17 mouse cellular contexts compared by ENCODE assay signal in the genomic region with DNA sequence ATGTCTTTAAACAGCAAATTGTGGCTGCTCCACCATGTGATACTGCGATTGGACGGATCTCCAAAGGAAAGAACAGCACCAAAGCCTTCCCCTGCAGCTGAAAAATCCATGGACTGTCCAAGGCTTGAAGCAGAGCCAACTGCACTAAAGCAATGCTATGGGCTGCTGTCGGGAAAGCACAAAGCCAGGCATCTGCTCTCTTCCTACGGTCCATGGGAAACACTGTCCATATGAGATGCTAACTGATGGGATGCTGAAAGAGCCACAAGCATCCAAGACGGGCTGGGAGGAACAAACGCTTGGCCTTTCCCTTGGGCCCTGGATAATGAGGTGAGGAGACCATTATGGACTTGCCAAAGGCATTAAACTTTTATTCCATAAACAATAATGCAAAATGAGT.
DNase-seq lines count a peak whose midpoint lies in the region; ATAC-seq lines count a peak whose summit lies in the region.
"Had no signal": no experiment of that assay in that cellular context is flagged by ENCODE, and none has a peak within 500 bp of the region (broad histone marks: within the 10 kb centered on the region; RNA-seq: fewer than 3 reads in every experiment).

No protein-coding gene starts in this region.

- peak; percentile 74 for ATAC-seq in kidney, embryonic 16.5 days (ENCODE audit: low FRiP score, low TSS enrichment)
- ATAC-seq in liver, embryonic 11.5 days (replicated peaks; ENCODE audit: low FRiP score) = no peak
- ATAC-seq in liver, embryonic 12.5 days = no peak
- no peak for ATAC-seq in neural tube, embryonic 13.5 days (ENCODE audit: low read depth)
- ATAC-seq: forebrain, embryonic 15.5 days; liver, postnatal 0 days had no signal

- peaks cover 16% of the 10 kb centered on the region; the same call in 1 of the 2 replicates for H3K4me1 ChIP-seq in kidney, embryonic 16.5 days (ENCODE audit: insufficient read depth, low read length)
- H3K4me1 ChIP-seq in liver, embryonic 11.5 days (replicated peaks; ENCODE audit: control insufficient read depth, insufficient read depth, low read length) = peaks cover 5% of the 10 kb centered on the region; the same call in 1 of the 2 replicates
- H3K4me1 ChIP-seq in liver, embryonic 12.5 days = peaks cover 15% of the 10 kb centered on the region
- peaks cover 26% of the 10 kb centered on the region for H3K4me1 ChIP-seq in neural tube, embryonic 13.5 days (replicated peaks)

- peak overlapping the region; percentile 20; the same call in 1 of the 2 replicates for H3K27ac ChIP-seq in kidney, embryonic 16.5 days (ENCODE audit: low read length)
- H3K27ac ChIP-seq in liver, embryonic 11.5 days (ENCODE audit: low read depth, low read length) = no peak overlapping the region
- no peak overlapping the region for H3K27ac ChIP-seq in liver, embryonic 12.5 days
- H3K27ac ChIP-seq in neural tube, embryonic 13.5 days (replicated peaks) = peak overlapping the region; percentile 43; the same call in 1 of the 2 replicates
- H3K27ac ChIP-seq: embryonic facial prominence, embryonic 13.5 days; forebrain, embryonic 15.5 days; hindbrain, embryonic 13.5 days; kidney, embryonic 15.5 days; limb, embryonic 12.5 days had no signal

- 70% methylated on average over 6 of the region's 6 CpGs for WGBS in kidney, embryonic 16.5 days
- WGBS in liver, embryonic 11.5 days = 92% methylated on average over 6 of the region's 6 CpGs
- 81% methylated on average over 6 of the region's 6 CpGs for WGBS in liver, embryonic 12.5 days (ENCODE audit: insufficient replicate concordance)
- 59% methylated on average over 6 of the region's 6 CpGs for WGBS in neural tube, embryonic 13.5 days

- H3K4me3 ChIP-seq in kidney, embryonic 16.5 days (ENCODE audit: low read length) = no peak overlapping the region
- H3K4me3 ChIP-seq in liver, embryonic 11.5 days (ENCODE audit: low read depth, low read length) = no peak overlapping the region
- H3K4me3 ChIP-seq in liver, embryonic 12.5 days = no peak overlapping the region
- no peak overlapping the region for H3K4me3 ChIP-seq in neural tube, embryonic 13.5 days
- H3K4me3 ChIP-seq: embryonic facial prominence, embryonic 13.5 days; forebrain, embryonic 15.5 days; hindbrain, embryonic 13.5 days; kidney, embryonic 15.5 days; limb, embryonic 12.5 days had no signal

- no peak overlapping the region for H3K4me2 ChIP-seq in kidney, embryonic 16.5 days (replicated peaks; ENCODE audit: low read depth, low read length)
- H3K4me2 ChIP-seq in liver, embryonic 11.5 days = no peak overlapping the region
- no peak overlapping the region for H3K4me2 ChIP-seq in liver, embryonic 12.5 days
- H3K4me2 ChIP-seq in neural tube, embryonic 13.5 days = no peak overlapping the region
- H3K4me2 ChIP-seq: embryonic facial prominence, embryonic 13.5 days; forebrain, embryonic 15.5 days; hindbrain, embryonic 13.5 days; kidney, embryonic 15.5 days; limb, embryonic 12.5 days had no signal

- no peak for DNase-seq in kidney, adult 9 months
- DNase-seq in liver, embryonic 11.5 days (ENCODE audit: low spot score) = peak; percentile 12
- no peak for DNase-seq in neural tube, embryonic 10.5 days (ENCODE audit: extremely low spot score, low spot score)
- DNase-seq in ovary, adult 18-20 months (ENCODE audit: low spot score) = no peak
- DNase-seq: cerebellum, adult 9-10 months; gastrocnemius, postnatal 14 days; layer of hippocampus, adult 9-11 months; liver, postnatal 0 days; thymus, postnatal 14 days had no signal

- H3K9me3 ChIP-seq in kidney, embryonic 16.5 days (ENCODE audit: low read length) = no peaks in the 10 kb centered on the region
- H3K9me3 ChIP-seq in liver, embryonic 11.5 days (ENCODE audit: control insufficient read depth, low read length) = no peaks in the 10 kb centered on the region
- H3K9me3 ChIP-seq in liver, embryonic 12.5 days (replicated peaks) = no peaks in the 10 kb centered on the region
- H3K9me3 ChIP-seq in neural tube, embryonic 13.5 days = no peaks in the 10 kb centered on the region
- H3K9me3 ChIP-seq: embryonic facial prominence, embryonic 13.5 days; forebrain, embryonic 15.5 days; hindbrain, embryonic 13.5 days; kidney, embryonic 15.5 days; limb, embryonic 12.5 days had no signal

- H3K27me3 ChIP-seq in kidney, embryonic 16.5 days (ENCODE audit: insufficient read depth, low read length) = no peaks in the 10 kb centered on the region
- no peaks in the 10 kb centered on the region for H3K27me3 ChIP-seq in liver, embryonic 11.5 days (replicated peaks; ENCODE audit: control insufficient read depth, insufficient read depth, low read length)
- no peaks in the 10 kb centered on the region for H3K27me3 ChIP-seq in liver, embryonic 12.5 days (replicated peaks)
- no peaks in the 10 kb centered on the region for H3K27me3 ChIP-seq in neural tube, embryonic 13.5 days
- H3K27me3 ChIP-seq: embryonic facial prominence, embryonic 13.5 days; forebrain, embryonic 15.5 days; hindbrain, embryonic 13.5 days; kidney, embryonic 15.5 days had no signal

- H3K9ac ChIP-seq in kidney, embryonic 16.5 days (replicated peaks; ENCODE audit: low read length) = no peak overlapping the region
- H3K9ac ChIP-seq in liver, embryonic 11.5 days (ENCODE audit: low read depth, low read length) = no peak overlapping the region
- H3K9ac ChIP-seq in liver, embryonic 12.5 days = no peak overlapping the region
- H3K9ac ChIP-seq in neural tube, embryonic 13.5 days = no peak overlapping the region
- H3K9ac ChIP-seq: embryonic facial prominence, embryonic 13.5 days; forebrain, embryonic 15.5 days; hindbrain, embryonic 13.5 days; kidney, embryonic 15.5 days; limb, embryonic 12.5 days; liver, postnatal 0 days had no signal

- H3K36me3 ChIP-seq in kidney, embryonic 16.5 days (ENCODE audit: insufficient read depth, low read length) = no peaks in the 10 kb centered on the region; the same call in 1 of the 2 replicates
- no peaks in the 10 kb centered on the region for H3K36me3 ChIP-seq in liver, embryonic 11.5 days (ENCODE audit: control insufficient read depth, insufficient read depth, low read length)
- no peaks in the 10 kb centered on the region for H3K36me3 ChIP-seq in liver, embryonic 12.5 days
- no peaks in the 10 kb centered on the region for H3K36me3 ChIP-seq in neural tube, embryonic 13.5 days
- H3K36me3 ChIP-seq: embryonic facial prominence, embryonic 13.5 days; forebrain, embryonic 15.5 days; hindbrain, embryonic 13.5 days; kidney, embryonic 15.5 days; limb, embryonic 12.5 days had no signal

Comparison
In these comparisons a context has a peak if more than half of its experiments do, and no peak if none do; other contexts are left out.
1. H3K27ac ChIP-seq: peak in kidney, embryonic 16.5 days (single experiment) and neural tube, embryonic 13.5 days (single experiment); none in liver, embryonic 11.5 days (single experiment) and liver, embryonic 12.5 days (single experiment).